Mouse (Mus musculus) olfactory bulb, adult 2 months (tissue): ENCODE data around the gene Rtl5. TPM values are rescaled to one million over a fixed set of nuclear protein-coding genes. Genes with fewer than 3 reads are reported as not detected.

Source experiments
- H3K27ac ChIP-seq: fragments of 200-500 bp; 2 replicates; pipeline ENCODE4 v1.5.1; 2012; ENCODE audit warnings: low read depth, low read length; ENCODE audit not compliant: insufficient read depth
- H3K4me1 ChIP-seq: fragments of 200-500 bp; 2 replicates; pipeline ENCODE4 v1.6.1; 2012; ENCODE audit warnings: low read length; ENCODE audit not compliant: control insufficient read depth, insufficient read depth
- H3K4me3 ChIP-seq: fragments of 200-500 bp; 2 replicates; pipeline ENCODE4 v1.5.1; 2012; ENCODE audit warnings: mild to moderate bottlenecking, low read depth, low read length, moderate library complexity; ENCODE audit not compliant: insufficient read depth
- CTCF ChIP-seq: fragments of 200-500 bp; IDR thresholded peaks from 2 replicates; pipeline ENCODE4 v1.5.1; 2012; ENCODE audit warnings: low read depth, mild to moderate bottlenecking, low read length, moderate library complexity; ENCODE audit not compliant: insufficient read depth
- POLR2A ChIP-seq: fragments of 200-500 bp; IDR thresholded peaks from 2 replicates; pipeline ENCODE4 v1.6.1; 2012; ENCODE audit warnings: mild to moderate bottlenecking, low read depth, low read length, moderate library complexity; ENCODE audit not compliant: insufficient read depth
- whole genome bisulfite sequencing: fragments of 180-500 bp; shearing (Covaris S2); methylation state at CpG from one replicate; pipeline ENCODE4 v1.1.7; 2018; 5-methylcytosine and 5-hydroxymethylcytosine counted together
- polyA plus RNA-seq: library from polyadenylated mRNA; stranded (reverse); fragments of >200 nt; gene quantifications from 2 replicates; pipeline ENCODE4 v1.2.4, GENCODE M21; 2012; ENCODE audit warnings: low replicate concordance; ENCODE audit not compliant: missing spikeins, insufficient read depth, insufficient read length

Gene Rtl5
- polyA plus RNA-seq, 1 experiment: not detected

GRCm38 (mm10) chrX:102068811-102069540 lies 2.1 kb downstream of the Rtl5 start:
- Histone ChIP-seq H3K4me3 (no peak overlapping the region; the same call in 1 of the 2 replicates), H3K4me1 (peaks cover 41% of the 10 kb centered on the region), H3K27ac (peak overlapping the region; percentile 32; the same call in 1 of the 2 replicates)
- 90% methylated on average over 24 of the region's 24 CpGs for WGBS
- no peak for TF ChIP-seq POLR2A
- no peak for TF ChIP-seq CTCF

- peaks cover 45% of the 10 kb centered on the region for H3K4me1 ChIP-seq
- no peak for TF ChIP-seq POLR2A
- TF ChIP-seq CTCF: no peak
- H3K4me3 ChIP-seq: no peak overlapping the region
- 59% methylated on average over 6 of the region's 6 CpGs for WGBS
- H3K27ac ChIP-seq: no peak overlapping the region
Observed at GRCm38 (mm10) chrX:102067118-102067517, 4.0 kb downstream of the Rtl5 start.

- 13% methylated on average over 9 of the region's 9 CpGs for WGBS
- no peak overlapping the region for H3K4me3 ChIP-seq
Observed at GRCm38 (mm10) chrX:102066134-102066533, 5.0 kb downstream of the Rtl5 start.

GRCm38 (mm10) chrX:102065213-102065775 lies 5.8 kb downstream of the Rtl5 start:
- TF ChIP-seq POLR2A: no peak
- TF ChIP-seq CTCF: no peak
- H3K27ac ChIP-seq: 0 out of 2 replicates have a peak overlapping the region, but pooled peaks have one; percentile 52
- H3K4me1 ChIP-seq: peaks cover 47% of the 10 kb centered on the region
- H3K4me3 ChIP-seq: no peak overlapping the region
- WGBS: 48% methylated on average over 4 of the region's 4 CpGs

More at GRCm38 (mm10) chrX:102066134-102066533, 5.0 kb downstream of the Rtl5 start:
- peak; percentile 7; the same call in 1 of the 2 replicates for TF ChIP-seq CTCF
- no peak for TF ChIP-seq POLR2A
- peak overlapping the region; percentile 52 for H3K27ac ChIP-seq
- peaks cover 45% of the 10 kb centered on the region for H3K4me1 ChIP-seq

GRCm38 (mm10) chrX:102064062-102064461 lies 7.0 kb downstream of the Rtl5 start:
- 46% methylated on average over 3 of the region's 3 CpGs for WGBS
- Histone ChIP-seq H3K4me1 (peaks cover 38% of the 10 kb centered on the region), H3K4me3 (no peak overlapping the region), H3K27ac (peak overlapping the region; percentile 41; the same call in 1 of the 2 replicates)
- TF ChIP-seq POLR2A (no peak), CTCF (no peak)

GRCm38 (mm10) chrX:102060891-102061290 lies 10.2 kb downstream of the Rtl5 start:
- 12% methylated on average over 2 of the region's 2 CpGs for WGBS
- no peak overlapping the region for H3K4me3 ChIP-seq
- no peak overlapping the region for H3K27ac ChIP-seq
- TF ChIP-seq CTCF: no peak
- TF ChIP-seq POLR2A: no peak
- peaks cover 21% of the 10 kb centered on the region for H3K4me1 ChIP-seq

- H3K4me3 ChIP-seq: no peak overlapping the region
- no peak overlapping the region for H3K27ac ChIP-seq
- peaks cover 16% of the 10 kb centered on the region for H3K4me1 ChIP-seq
- no peak for TF ChIP-seq CTCF
- TF ChIP-seq POLR2A: no peak
- WGBS: 53% methylated on average over 5 of the region's 5 CpGs
Observed at GRCm38 (mm10) chrX:102060243-102060642, 10.9 kb downstream of the Rtl5 start.

- TF ChIP-seq POLR2A (no peak), CTCF (no peak)
- Histone ChIP-seq H3K4me3 (no peak overlapping the region), H3K27ac (no peak overlapping the region), H3K4me1 (peaks cover 12% of the 10 kb centered on the region)
- WGBS: 61% methylated on average over 9 of the region's 9 CpGs
Observed at GRCm38 (mm10) chrX:102059437-102059836, 11.7 kb downstream of the Rtl5 start.

- TF ChIP-seq POLR2A (no peak), CTCF (no peak)
- H3K4me1 ChIP-seq: no peaks in the 10 kb centered on the region
- WGBS: 91% methylated on average over 4 of the region's 4 CpGs
- H3K27ac ChIP-seq: no peak overlapping the region
- no peak overlapping the region for H3K4me3 ChIP-seq
Observed at GRCm38 (mm10) chrX:102054009-102054408, 17.1 kb downstream of the Rtl5 start.
